Mouse (Mus musculus) megakaryocyte, embryonic 14.5 days (primary cell): Measurements from ENCODE around the gene Pnpla7.

ENCODE experiments used
- FLI1 ChIP-seq: IDR thresholded peaks from 2 replicates; pipeline ENCODE4 v1.6.1; 2012; ENCODE audit warnings: low read length, inconsistent platforms, mixed read lengths
- GATA1 ChIP-seq: IDR thresholded peaks from 3 replicates; pipeline ENCODE4 v1.6.1; 2012; ENCODE audit warnings: mixed read lengths, low read length, inconsistent platforms, borderline replicate concordance

DNA sequence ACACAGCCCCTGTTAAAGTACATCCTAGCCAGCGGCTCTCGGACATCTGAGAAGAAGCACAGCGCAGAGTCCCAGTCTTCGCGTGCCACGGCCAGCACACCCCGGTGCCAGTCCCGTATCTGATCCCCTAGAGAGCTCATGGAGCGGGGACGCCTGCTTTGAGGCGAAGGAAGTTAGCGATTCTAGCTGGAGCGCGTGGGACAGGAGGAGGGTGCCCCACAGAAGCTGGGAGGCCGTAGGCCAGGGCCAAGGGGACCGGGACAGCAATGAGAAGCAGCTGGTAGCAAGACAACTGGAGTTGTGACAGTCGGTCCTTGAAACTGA lies 118.9 kb downstream of the Pnpla7 start:
- TF ChIP-seq FLI1 (no peak), GATA1 (no peak)
